Mouse (Mus musculus) heart, postnatal 14 days (tissue): ENCODE data around the gene Ctnnb1. TPM values are rescaled to one million over a fixed set of nuclear protein-coding genes. Genes with fewer than 3 reads are reported as not detected.

Source experiments
- DNase-seq, 2 experiments: peaks; one replicate each; pipeline ENCODE4 v3.0.0; 2021 to 2022
- intact Hi-C: fragments of 180-260 bp; cut with DNase I; formaldehyde crosslinking; loops from one replicate; pipeline ENCODE4 v1.15.1; 2025
- microRNA-seq, 2 experiments: library from miRNA; unstranded; fragments of <30 nt; microRNA quantifications; one replicate each; pipeline ENCODE4 v1.2.0; 2021 to 2022
- total RNA-seq, 2 experiments: library from RNA; stranded (reverse); gene quantifications; 2 replicates each; pipeline ENCODE4 v1.2.3; 2021

Gene Ctnnb1
- total RNA-seq, 2 experiments from 2014 or later, result 541 to 546 TPM

DNA sequence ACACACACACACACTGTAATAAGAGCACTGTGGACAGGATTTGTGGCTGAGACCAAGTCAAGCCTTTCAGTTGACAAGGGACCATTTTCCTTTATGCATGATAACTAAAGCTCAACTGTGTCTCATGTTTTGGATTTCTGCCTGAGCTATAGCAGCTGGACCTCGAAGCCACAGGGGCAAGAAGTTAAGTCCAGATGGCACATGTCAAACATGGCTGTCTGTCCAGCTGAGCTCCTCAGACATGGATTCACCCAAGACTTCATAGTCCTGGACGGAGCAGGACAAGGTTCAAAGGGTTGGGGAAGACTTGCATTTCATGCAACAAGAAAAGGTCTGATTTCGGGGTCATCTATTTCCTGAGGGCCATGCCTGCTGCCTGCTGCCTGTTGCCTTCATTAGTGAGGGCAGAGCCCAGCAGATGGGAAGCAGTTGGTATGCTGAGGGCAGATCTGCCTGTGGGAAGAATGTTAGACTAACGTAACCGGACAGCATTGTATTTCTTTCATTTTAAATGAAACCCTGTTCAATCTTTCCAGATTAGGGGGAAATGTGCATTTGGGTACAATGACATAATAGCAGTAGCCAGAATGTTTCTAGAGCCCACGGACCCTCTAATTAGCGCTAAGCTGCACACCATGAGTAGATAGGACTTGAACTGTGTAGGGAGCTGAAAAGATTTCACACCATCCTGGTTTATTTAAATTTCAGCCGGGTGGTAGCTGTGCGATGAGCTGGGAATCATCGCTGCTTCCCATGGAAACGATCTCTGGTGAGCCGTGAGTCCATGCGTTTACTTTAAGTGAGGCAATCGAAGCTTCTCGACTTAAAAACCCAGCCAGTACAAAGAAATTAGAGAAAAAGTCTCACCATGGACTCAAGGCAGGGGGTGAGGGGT, 61.0 kb downstream of the Ctnnb1 start:
- intact Hi-C loops, result no loop called here
- peak; percentile 15 to 30 for DNase-seq

DNA sequence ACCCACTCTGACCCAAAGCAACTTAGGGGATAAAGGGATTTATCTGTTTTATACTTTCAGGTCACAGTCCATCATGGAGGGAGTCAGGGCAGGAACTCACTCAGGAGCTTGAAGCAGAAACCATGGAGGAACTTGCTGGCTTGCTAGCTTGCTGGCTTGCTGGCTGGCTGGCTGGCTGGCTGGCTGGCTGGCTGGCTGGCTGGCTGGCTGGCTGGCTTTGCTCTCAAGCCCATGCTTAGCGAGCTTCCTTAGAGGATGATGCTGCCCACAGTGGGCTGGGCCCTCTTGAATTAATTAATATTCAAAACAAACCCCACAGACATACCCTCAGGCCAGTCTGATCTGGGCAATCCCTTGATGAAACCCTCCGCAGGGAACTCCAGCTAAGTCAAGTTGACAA, 62.8 kb downstream of the Ctnnb1 start:
- DNase-seq, result no peak
- intact Hi-C loops, result no loop called here

DNA sequence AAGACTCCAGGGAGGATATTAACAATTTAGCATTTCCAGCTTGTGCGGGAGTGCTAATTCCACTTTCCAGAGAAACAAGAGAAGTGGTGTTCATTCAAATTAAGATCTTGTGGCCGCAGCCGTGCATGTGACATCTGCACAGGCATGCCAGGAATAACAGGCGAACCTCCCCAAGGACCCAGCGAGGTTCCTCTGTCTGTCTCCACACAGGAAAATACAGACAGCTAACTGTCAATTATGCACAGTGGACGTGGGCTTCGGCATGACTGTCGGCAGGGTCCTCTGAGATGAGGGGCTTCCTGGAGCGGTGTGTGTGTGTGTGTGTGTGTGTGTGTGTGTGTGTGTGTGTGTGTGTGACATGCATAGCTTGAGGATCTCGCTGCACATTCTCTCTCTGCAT, 64.0 kb downstream of the Ctnnb1 start:
- intact Hi-C loops, result no loop called here
- no peak for DNase-seq

DNA sequence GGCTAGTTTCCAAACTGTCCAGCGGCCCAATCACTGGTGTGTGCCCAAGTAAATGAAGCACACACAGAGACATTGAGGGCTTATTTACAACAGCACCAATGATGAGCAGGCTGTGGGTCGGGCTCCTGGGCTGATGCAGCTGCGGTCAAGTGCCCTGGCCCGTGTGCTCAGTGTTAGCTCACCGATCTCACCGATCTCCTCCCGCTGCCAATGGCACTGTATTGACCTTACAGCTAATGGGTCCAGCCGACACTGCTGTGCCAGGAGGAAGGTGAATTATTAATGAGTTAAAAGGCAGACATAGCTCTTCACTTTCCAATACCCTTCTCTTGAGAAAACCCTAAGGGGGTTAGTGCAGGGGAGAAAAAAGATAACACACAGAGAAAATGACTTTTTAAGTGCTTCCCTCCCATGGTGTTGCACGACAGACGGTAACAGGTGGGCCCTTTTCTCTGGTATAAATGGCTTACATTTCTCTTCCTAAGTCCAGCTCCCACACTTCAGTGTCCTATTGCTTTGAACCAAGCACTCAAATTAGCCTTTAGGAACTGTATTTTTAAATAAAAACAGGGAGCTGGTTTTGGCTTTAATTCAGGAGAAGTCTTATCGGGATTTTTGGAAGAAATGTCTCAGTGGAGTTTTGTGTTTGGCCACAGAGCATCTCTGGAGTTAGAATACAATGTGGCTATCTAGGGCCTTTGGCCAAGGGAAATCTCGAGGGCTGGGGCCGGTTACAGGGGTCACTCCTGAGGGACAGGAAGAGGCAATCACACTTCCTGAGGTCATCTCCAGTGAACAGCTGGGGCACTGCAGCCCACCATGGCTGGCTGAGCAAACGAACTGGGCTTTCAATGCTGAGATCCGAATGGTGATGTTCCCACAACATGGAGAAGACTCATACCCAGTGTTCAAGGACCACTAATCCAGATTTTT, 65.5 kb downstream of the Ctnnb1 start:
- intact Hi-C loops, result no loop called here

DNA sequence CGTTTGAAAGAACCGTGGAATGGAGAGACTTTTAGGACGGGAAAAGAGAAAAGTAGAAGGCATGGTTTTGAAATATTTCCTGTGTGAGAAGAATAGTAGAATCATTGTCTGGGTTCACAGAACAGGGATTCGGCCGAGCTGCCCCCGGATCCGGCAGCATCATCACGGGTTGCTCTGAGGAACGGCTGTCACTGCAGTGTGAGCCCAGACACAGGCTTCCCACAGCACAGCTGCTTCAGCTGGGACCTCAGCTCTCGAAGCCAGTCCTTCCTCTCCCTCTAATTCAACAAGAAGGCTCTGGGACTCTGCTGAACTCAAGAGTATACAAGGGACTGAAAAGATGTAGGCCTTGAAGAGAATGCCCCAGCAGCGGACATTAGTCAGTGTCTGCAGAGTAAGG, 69.7 kb downstream of the Ctnnb1 start:
- no peak for DNase-seq
- intact Hi-C loops, result no loop called here

More for the DNA sequence above, 65.5 kb downstream of the Ctnnb1 start:
- peak; percentile 15 to 29 for DNase-seq

DNA sequence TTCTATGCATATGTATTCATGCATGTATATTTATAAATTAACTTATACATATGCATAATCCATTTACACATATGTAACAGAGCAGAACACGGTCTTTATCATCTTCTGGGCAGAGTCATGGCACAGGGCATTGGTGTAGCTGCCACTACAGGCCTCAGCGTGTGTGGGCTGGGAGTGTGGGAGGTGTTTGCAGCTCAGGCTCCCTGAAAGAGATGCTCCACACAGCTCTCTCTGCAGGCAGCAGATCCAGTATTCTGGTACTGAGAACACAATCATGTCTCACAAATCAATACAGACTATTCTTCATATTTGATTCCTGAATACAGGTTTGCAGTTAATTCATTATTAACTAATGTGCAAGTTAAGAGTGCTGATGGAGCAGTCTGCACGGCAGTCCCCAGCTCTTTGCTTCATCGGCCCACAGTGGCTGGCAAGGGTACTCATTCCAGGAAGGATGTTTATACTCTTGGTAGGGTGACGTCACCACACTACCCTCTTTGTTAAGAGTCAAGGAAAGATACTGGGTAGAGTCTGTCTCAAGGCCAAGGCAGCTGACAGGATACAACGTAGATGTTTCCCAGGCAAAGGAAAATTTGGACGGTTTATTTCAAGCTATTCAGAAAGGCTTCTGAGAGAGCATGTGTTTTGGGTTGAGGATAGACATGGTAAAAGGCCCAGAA, 71.8 kb downstream of the Ctnnb1 start:
- DNase-seq, result no peak
- intact Hi-C loops, result no loop called here

DNA sequence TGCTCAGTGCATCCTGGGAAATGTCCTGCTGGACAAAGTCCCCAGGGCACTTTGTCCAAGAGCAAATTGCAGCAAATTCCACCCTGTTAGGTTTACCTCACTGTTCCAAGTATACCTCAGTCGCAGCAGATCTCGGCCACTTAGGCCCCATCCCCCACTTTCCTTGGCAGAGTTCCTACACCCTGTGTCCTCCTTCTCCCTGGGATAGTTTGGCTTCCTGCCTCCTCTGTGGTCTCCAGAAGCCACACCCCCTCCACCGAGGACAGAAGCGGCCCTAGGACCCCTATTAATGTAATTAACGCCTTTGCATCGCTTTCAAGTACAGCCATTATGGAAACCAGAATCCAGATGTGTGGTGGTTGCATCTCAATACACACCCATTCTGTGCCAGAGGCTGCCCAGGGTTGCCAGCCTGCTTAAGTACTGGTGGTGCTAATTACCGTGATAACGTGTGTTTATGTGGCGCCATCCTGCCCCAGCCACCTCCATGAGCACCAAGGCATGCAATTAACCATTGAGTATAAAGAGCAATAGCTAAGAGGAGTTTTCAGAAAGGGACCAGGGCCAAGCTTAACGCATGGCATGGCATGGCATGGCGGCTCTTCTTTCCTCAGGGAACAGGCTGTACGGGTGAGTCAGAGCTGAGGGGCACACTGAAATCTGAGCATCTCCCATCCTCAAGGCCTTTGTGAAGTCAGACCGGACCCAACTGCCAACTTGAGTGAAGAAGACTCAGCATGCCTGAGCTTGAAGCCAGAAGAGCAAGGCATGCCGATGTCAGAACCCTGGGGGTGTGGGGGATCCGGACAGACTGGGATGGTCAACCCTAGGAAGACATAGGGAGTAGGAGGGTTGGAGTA, 72.9 kb downstream of the Ctnnb1 start:
- DNase-seq, result no peak

DNA sequence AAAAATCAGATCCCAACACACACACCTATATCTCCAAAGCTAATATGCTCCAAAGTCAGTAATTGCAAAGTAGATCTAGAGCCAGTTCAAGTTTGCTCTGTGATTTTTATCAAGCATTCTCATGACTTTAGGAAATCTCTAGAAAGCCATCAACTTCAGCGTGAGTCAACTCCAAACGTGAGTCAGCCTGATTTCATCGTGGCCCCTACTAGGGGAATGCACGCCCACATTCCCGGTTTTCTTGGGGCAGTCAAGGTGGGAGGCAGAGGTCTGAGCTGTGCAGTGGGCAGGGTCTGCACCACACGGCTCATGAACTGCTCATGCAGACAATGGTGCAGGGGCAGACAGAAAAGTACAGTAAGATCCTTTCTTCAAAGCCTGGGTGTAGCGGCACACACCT, 76.9 kb downstream of the Ctnnb1 start:
- DNase-seq, result no peak
- intact Hi-C loops, result no loop called here

More for the DNA sequence above, 72.9 kb downstream of the Ctnnb1 start:
- intact Hi-C loops, result no loop called here

Small RNA genes lying within 50 kb of the gene (microRNA-seq; reads per million reads assigned to microRNA genes)
- gene Mir7090, result 0 reads per million in 2 experiments
